Mouse (Mus musculus) MEL (cell line): Measurements from ENCODE around the gene Capn12.

Source experiments
- CTCF ChIP-seq, 3 experiments: IDR thresholded peaks in 2 of 3; conservative IDR thresholded peaks in 1 of 3; 2 replicates each; pipeline ENCODE4 v1.5.1; 2011 to 2012; ENCODE audit warnings: low read length in 3 of 3, low read depth in 2 of 3, mild to moderate bottlenecking in 2 of 3, improper control_type of control experiment in 1 of 3, inconsistent platforms in 1 of 3, mixed read lengths in 1 of 3, moderate library complexity in 1 of 3; ENCODE audit not compliant: control insufficient read depth in 1 of 3, insufficient read depth in 1 of 3, poor library complexity in 1 of 3, severe bottlenecking in 1 of 3
- E2F4 ChIP-seq: IDR thresholded peaks from 2 replicates; pipeline ENCODE4 v1.6.1; 2011; ENCODE audit warnings: low read depth, low read length, improper control_type of control experiment, borderline replicate concordance
- EP300 ChIP-seq, 2 experiments: IDR thresholded peaks; 2 replicates each; pipeline ENCODE4 v1.6.1; 2011; ENCODE audit warnings: improper control_type of control experiment in 2 of 2, low read length in 2 of 2, low read depth in 1 of 2, mild to moderate bottlenecking in 1 of 2
- GATA1 ChIP-seq: IDR thresholded peaks from 2 replicates; pipeline ENCODE4 v1.6.1; 2011; ENCODE audit warnings: low read depth, low read length, improper control_type of control experiment
- MEF2A ChIP-seq: IDR thresholded peaks from 2 replicates; pipeline ENCODE4 v1.6.1; 2014; ENCODE audit warnings: low read depth, mild to moderate bottlenecking, inconsistent platforms, low read length, improper control_type of control experiment; ENCODE audit not compliant: poor library complexity, insufficient replicate concordance, severe bottlenecking; ENCODE audit errors: extremely low read depth
- MYB ChIP-seq: IDR thresholded peaks from 2 replicates; pipeline ENCODE4 v1.6.1; 2011; ENCODE audit warnings: mild to moderate bottlenecking, low read depth, low read length, improper control_type of control experiment
- POLR2A ChIP-seq, 2 experiments: IDR thresholded peaks; 2 replicates each; pipeline ENCODE4 v1.6.1; 2011 to 2012; ENCODE audit warnings: low read length in 2 of 2, mild to moderate bottlenecking in 2 of 2, control low read depth in 1 of 2, improper control_type of control experiment in 1 of 2, low read depth in 1 of 2, moderate library complexity in 1 of 2; ENCODE audit not compliant: control insufficient read depth in 1 of 2, insufficient read depth in 1 of 2, poor library complexity in 1 of 2
- RCOR1 ChIP-seq: IDR thresholded peaks from 2 replicates; pipeline ENCODE4 v1.6.1; 2012; ENCODE audit warnings: low read depth, mild to moderate bottlenecking, inconsistent platforms, low read length, improper control_type of control experiment
- SMC3 ChIP-seq: IDR thresholded peaks from 2 replicates; pipeline ENCODE4 v1.6.1; 2011; ENCODE audit warnings: low read depth, low read length, improper control_type of control experiment
- ZMIZ1 ChIP-seq: IDR thresholded peaks from 2 replicates; pipeline ENCODE4 v1.6.1; 2012; ENCODE audit warnings: low read depth, mild to moderate bottlenecking, inconsistent platforms, low read length, improper control_type of control experiment, moderate library complexity

GRCm38 (mm10) chr7:28903778-28904177, 22.6 kb downstream of the Capn12 start:
- TF ChIP-seq GATA1 (no peak), ZMIZ1 (no peak), SMC3 (no peak), CTCF (IDR thresholded peaks at IDR 0.05 in 2 of 3, conservative IDR thresholded peaks at IDR 0.05 in 1 of 3; ENCODE audit: control insufficient read depth in 1 of 3, insufficient read depth in 1 of 3, low read depth in 2 of 3, low read length in 3 of 3, poor library complexity in 1 of 3, severe bottlenecking in 1 of 3) (no peak), MYB (no peak), MEF2A (no peak), EP300 (IDR thresholded peaks at IDR 0.05; ENCODE audit: low read depth in 1 of 2, low read length in 2 of 2) (no peak), E2F4 (no peak), RCOR1 (no peak), POLR2A (IDR thresholded peaks at IDR 0.05; ENCODE audit: control insufficient read depth in 1 of 2, insufficient read depth in 1 of 2, low read depth in 1 of 2, low read length in 2 of 2, poor library complexity in 1 of 2) (no peak; a peak in 1 of 4 replicates)
